Mouse (Mus musculus) inflammation-experienced regulatory T-cells, adult 6 months (primary cell): ENCODE measurements around the gene Ankrd39. TPM values are rescaled to one million over a fixed set of nuclear protein-coding genes. Genes with fewer than 3 reads are reported as not detected.
A peak's percentile ranks its signal among the peaks of the same experiment; 100 is the strongest.
"Not testable (repeated sequence)": the region's sequence is repeated elsewhere in the genome, so short reads cannot be mapped to it uniquely, and the experiment has no call there.

Experiments
- ATAC-seq: one replicate; pipeline ENCODE4 v1.8.0; 2017
- polyA plus RNA-seq, 3 experiments: library from polyadenylated mRNA; unstranded; fragments of 100-300 nt; shearing (Covaris generic); gene quantifications; one replicate each; pipeline ENCODE4 v1.2.1; 2017

Gene Ankrd39
- polyA plus RNA-seq, 3 experiments from 2014 or later = 17.5 to 24.1 (median 23.2) TPM

- no peak for ATAC-seq
Measured at GRCm38 (mm10) chr1:36551904-36552303, 4.7 kb upstream of the Ankrd39 start.

GRCm38 (mm10) chr1:36550075-36550863, 3.0 kb upstream of the Ankrd39 start:
- ATAC-seq = no peak

GRCm38 (mm10) chr1:36549491-36549890, 2.2 kb upstream of the Ankrd39 start:
- no peak for ATAC-seq

- no peak for ATAC-seq
Measured at GRCm38 (mm10) chr1:36548771-36549170, 1.5 kb upstream of the Ankrd39 start.

GRCm38 (mm10) chr1:36547981-36548598, 845 bp upstream of the Ankrd39 start:
- ATAC-seq = no peak

GRCm38 (mm10) chr1:36545845-36546600, 1.2 kb downstream of the Ankrd39 start:
- ATAC-seq = peak; percentile 2

GRCm38 (mm10) chr1:36545382-36545781, 1.9 kb downstream of the Ankrd39 start:
- ATAC-seq = no peak

GRCm38 (mm10) chr1:36542925-36543324, 4.3 kb downstream of the Ankrd39 start:
- no peak for ATAC-seq

GRCm38 (mm10) chr1:36541844-36542243, 5.4 kb downstream of the Ankrd39 start:
- no peak for ATAC-seq

GRCm38 (mm10) chr1:36540807-36541206, 6.4 kb downstream of the Ankrd39 start:
- ATAC-seq = no peak

- no peak for ATAC-seq
Measured at GRCm38 (mm10) chr1:36540132-36540531, 7.1 kb downstream of the Ankrd39 start.

- no peak for ATAC-seq
Measured at GRCm38 (mm10) chr1:36539186-36539585, 8.1 kb downstream of the Ankrd39 start, which contains the start of gene Gm42417. TSS of gene Gm42417 (minus strand) at chr1:36539429.

GRCm38 (mm10) chr1:36538727-36539126, 8.5 kb downstream of the Ankrd39 start:
- no peak for ATAC-seq

- not testable (repeated sequence) for ATAC-seq
Measured at GRCm38 (mm10) chr1:36536783-36537182, 10.5 kb downstream of the Ankrd39 start, which contains the start of gene Ankrd23. TSS of gene Ankrd23 (minus strand) at chr1:36536883.

GRCm38 (mm10) chr1:36536397-36536728, 10.9 kb downstream of the Ankrd39 start:
- ATAC-seq = no peak

- ATAC-seq = no peak
Measured at GRCm38 (mm10) chr1:36535477-36536396, 11.5 kb downstream of the Ankrd39 start.

GRCm38 (mm10) chr1:36534595-36535058, 12.6 kb downstream of the Ankrd39 start:
- ATAC-seq = no peak

GRCm38 (mm10) chr1:36533546-36533945, 13.7 kb downstream of the Ankrd39 start:
- ATAC-seq = no peak

GRCm38 (mm10) chr1:36531461-36531860, 15.8 kb downstream of the Ankrd39 start:
- ATAC-seq = no peak

GRCm38 (mm10) chr1:36530962-36531361, 16.3 kb downstream of the Ankrd39 start:
- ATAC-seq = no peak

GRCm38 (mm10) chr1:36530485-36530884, 16.8 kb downstream of the Ankrd39 start:
- no peak for ATAC-seq

GRCm38 (mm10) chr1:36529875-36530274, 17.4 kb downstream of the Ankrd39 start:
- ATAC-seq = no peak
